Mouse (Mus musculus): ENCODE results near the gene Jmy. TPM values are rescaled to one million over a fixed set of nuclear protein-coding genes. Genes with fewer than 3 reads are reported as not detected.

Jmy gene
- total and polyA plus RNA-seq, 2 experiments = 3.3 to 7.1 TPM

DNA sequence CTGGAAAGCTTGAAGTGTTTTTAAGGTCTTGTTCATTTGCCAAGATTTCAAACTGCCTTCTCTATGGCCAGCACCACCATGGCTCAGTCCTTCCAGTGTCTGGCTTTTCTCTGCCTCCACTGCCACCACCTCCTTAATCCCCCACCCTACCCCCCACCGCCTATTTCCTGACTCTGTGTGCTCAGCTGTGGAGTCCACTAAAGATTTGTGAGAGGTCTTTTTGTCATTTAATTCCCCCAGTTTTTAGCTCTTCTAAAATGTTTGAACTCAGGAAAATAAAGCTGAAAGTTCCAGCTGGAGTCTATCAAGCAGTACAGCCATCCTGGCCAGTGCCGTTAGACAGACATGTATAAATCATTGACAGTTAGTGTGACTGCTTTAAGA, 110.4 kb downstream of the Jmy start:
- H3K9ac ChIP-seq (ENCODE audit: low read depth, low read length) = no peak overlapping the region
- H3K4me1 ChIP-seq (ENCODE audit: control insufficient read depth, insufficient read depth, low read length) = no peaks in the 10 kb centered on the region
- H3K27me3 ChIP-seq (ENCODE audit: control insufficient read depth, insufficient read depth, low read length) = no peaks in the 10 kb centered on the region
- TF ChIP-seq POLR2A (IDR thresholded peaks at IDR 0.05; ENCODE audit: extremely low read depth, insufficient read depth, low read length) (no peak), CTCF (IDR thresholded peaks at IDR 0.05; ENCODE audit: low read depth, low read length) (no peak)
- whole genome bisulfite sequencing = 92% methylated on average over 2 of the region's 2 CpGs
- no peak overlapping the region for H3K4me3 ChIP-seq (ENCODE audit: insufficient read depth, low read depth, low read length)
- no peak overlapping the region for H3K27ac ChIP-seq (replicated peaks; ENCODE audit: insufficient read depth, low read depth, low read length)
- H3K36me3 ChIP-seq (ENCODE audit: control insufficient read depth, insufficient read depth, low read length) = peaks cover 4% of the 10 kb centered on the region; the same call in 1 of the 2 replicates
- no peak for DNase-seq (ENCODE audit: extremely low read depth, low read depth, low spot score)
- no peaks in the 10 kb centered on the region for H3K79me2 ChIP-seq (ENCODE audit: control insufficient read depth, insufficient read depth, low read length)

DNA sequence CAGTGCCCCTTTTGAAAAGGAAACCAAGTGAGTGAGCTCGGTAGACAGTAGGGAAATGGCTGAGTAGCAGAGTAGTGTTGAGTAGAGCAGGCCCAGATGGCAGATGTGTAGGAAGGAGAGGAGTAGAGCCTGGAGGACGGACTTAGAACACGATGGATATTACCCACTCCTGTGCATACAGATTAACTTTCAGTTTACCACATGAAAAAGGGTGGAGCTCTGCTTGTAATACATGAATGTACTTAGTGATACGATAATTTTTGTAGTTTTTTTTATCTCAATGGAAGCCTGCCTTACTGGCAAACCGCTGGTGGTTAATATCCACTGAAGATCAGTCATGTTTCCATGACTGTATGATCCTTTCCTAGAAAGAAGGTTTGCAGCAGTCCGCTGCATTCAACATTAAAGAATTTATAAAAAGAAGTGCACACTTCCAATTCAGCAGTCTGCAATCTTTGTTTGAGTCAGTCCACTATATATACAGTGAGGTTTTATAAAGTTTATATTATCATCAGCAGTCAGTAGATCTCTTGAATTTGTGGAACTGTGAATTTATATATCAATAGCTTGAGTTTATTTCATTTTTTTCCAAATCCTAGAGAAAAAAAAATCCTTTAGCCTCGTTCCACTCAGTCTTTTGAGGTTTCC, 110.9 kb downstream of the Jmy start:
- WGBS = 87% methylated on average over 7 of the region's 7 CpGs
- peaks cover 4% of the 10 kb centered on the region; the same call in 1 of the 2 replicates for H3K36me3 ChIP-seq (ENCODE audit: control insufficient read depth, insufficient read depth, low read length)
- no peak for DNase-seq (ENCODE audit: extremely low read depth, low read depth, low spot score)
- no peak overlapping the region for H3K9ac ChIP-seq (ENCODE audit: low read depth, low read length)
- no peaks in the 10 kb centered on the region for H3K4me1 ChIP-seq (ENCODE audit: control insufficient read depth, insufficient read depth, low read length)
- H3K79me2 ChIP-seq (ENCODE audit: control insufficient read depth, insufficient read depth, low read length) = no peaks in the 10 kb centered on the region
- H3K4me3 ChIP-seq (ENCODE audit: insufficient read depth, low read depth, low read length) = no peak overlapping the region
- H3K27me3 ChIP-seq (ENCODE audit: control insufficient read depth, insufficient read depth, low read length) = no peaks in the 10 kb centered on the region
- no peak for TF ChIP-seq CTCF (IDR thresholded peaks at IDR 0.05; ENCODE audit: low read depth, low read length)
- TF ChIP-seq POLR2A (IDR thresholded peaks at IDR 0.05; ENCODE audit: extremely low read depth, insufficient read depth, low read length) = no peak
- no peak overlapping the region for H3K27ac ChIP-seq (replicated peaks; ENCODE audit: insufficient read depth, low read depth, low read length)

DNA sequence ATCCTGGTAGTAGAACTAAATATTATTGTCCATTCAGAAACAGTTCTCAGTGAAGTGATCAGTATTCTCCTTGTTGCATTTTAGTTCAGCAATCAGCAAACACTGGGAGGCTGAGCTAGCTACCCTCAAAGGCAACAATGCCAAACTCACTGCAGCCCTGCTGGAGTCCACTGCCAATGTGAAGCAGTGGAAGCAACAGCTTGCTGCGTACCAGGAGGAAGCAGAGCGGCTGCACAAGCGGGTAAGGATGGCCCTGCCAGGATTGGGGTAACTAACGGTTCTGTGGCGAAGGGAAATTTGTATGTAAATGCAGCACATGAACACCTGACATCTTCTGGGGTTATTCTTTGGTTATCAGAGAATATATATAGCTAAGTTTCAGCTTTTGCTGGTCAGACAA, 112.2 kb downstream of the Jmy start:
- H3K27me3 ChIP-seq (ENCODE audit: control insufficient read depth, insufficient read depth, low read length) = no peaks in the 10 kb centered on the region
- 96% methylated on average over 5 of the region's 5 CpGs for WGBS
- H3K36me3 ChIP-seq (ENCODE audit: control insufficient read depth, insufficient read depth, low read length) = peaks cover 2% of the 10 kb centered on the region; the same call in 1 of the 2 replicates
- no peak overlapping the region for H3K27ac ChIP-seq (replicated peaks; ENCODE audit: insufficient read depth, low read depth, low read length)
- no peaks in the 10 kb centered on the region for H3K4me1 ChIP-seq (ENCODE audit: control insufficient read depth, insufficient read depth, low read length)
- DNase-seq (ENCODE audit: extremely low read depth, low read depth, low spot score) = no peak
- TF ChIP-seq CTCF (IDR thresholded peaks at IDR 0.05; ENCODE audit: low read depth, low read length) = no peak
- TF ChIP-seq POLR2A (IDR thresholded peaks at IDR 0.05; ENCODE audit: extremely low read depth, insufficient read depth, low read length) = no peak
- H3K4me3 ChIP-seq (ENCODE audit: insufficient read depth, low read depth, low read length) = no peak overlapping the region
- no peak overlapping the region for H3K9ac ChIP-seq (ENCODE audit: low read depth, low read length)
- no peaks in the 10 kb centered on the region for H3K79me2 ChIP-seq (ENCODE audit: control insufficient read depth, insufficient read depth, low read length)

DNA sequence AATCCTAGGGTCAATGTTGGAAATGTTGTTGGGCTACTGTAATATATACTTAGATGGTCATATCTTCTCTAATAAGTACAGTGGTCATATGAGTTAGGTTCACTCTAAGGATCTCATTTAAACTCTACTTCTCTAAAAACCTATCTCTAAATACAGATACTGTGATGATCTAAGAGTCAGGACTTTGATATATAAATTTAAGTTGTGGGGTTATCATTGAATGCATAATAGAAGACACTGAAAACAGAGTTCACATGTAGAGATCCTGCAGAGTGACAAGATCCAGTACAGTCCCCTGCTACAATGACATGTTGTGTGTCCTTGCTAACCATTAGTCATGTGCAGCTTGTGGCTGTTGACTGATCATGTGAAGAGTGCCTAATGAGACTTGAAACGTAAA, 114.5 kb downstream of the Jmy start:
- H3K36me3 ChIP-seq (ENCODE audit: control insufficient read depth, insufficient read depth, low read length) = no peaks in the 10 kb centered on the region; the same call in 1 of the 2 replicates
- no peak overlapping the region for H3K9ac ChIP-seq (ENCODE audit: low read depth, low read length)
- no peaks in the 10 kb centered on the region for H3K79me2 ChIP-seq (ENCODE audit: control insufficient read depth, insufficient read depth, low read length)
- no peaks in the 10 kb centered on the region for H3K27me3 ChIP-seq (ENCODE audit: control insufficient read depth, insufficient read depth, low read length)
- H3K4me3 ChIP-seq (ENCODE audit: insufficient read depth, low read depth, low read length) = no peak overlapping the region
- H3K27ac ChIP-seq (replicated peaks; ENCODE audit: insufficient read depth, low read depth, low read length) = no peak overlapping the region
- WGBS = 76% methylated on average over 1 of the region's 1 CpGs
- H3K4me1 ChIP-seq (ENCODE audit: control insufficient read depth, insufficient read depth, low read length) = no peaks in the 10 kb centered on the region
- no peak for DNase-seq (ENCODE audit: extremely low read depth, low read depth, low spot score)
- TF ChIP-seq POLR2A (IDR thresholded peaks at IDR 0.05; ENCODE audit: extremely low read depth, insufficient read depth, low read length) (no peak), CTCF (IDR thresholded peaks at IDR 0.05; ENCODE audit: low read depth, low read length) (no peak)

DNA sequence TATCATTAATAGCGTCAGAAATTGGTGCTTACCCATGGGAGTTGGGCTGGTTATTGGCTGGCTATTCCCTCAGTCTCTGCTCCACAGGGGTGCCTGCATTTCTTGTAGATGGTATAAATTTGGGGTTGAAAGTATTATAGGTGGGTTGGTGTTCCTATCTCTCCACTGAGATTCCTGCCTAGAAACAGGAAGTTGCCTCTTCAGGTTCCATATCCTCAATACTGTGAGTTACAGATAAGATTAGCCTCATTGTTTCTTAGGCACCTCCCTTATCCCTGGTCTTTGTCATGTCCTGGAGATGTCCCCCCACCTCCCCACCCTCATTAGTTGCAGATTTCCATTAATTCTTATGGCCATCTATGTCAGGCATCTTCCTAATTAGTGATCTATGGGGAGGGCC, 115.1 kb downstream of the Jmy start:
- 90% methylated on average over 1 of the region's 1 CpGs for WGBS
- DNase-seq (ENCODE audit: extremely low read depth, low read depth, low spot score) = no peak

DNA sequence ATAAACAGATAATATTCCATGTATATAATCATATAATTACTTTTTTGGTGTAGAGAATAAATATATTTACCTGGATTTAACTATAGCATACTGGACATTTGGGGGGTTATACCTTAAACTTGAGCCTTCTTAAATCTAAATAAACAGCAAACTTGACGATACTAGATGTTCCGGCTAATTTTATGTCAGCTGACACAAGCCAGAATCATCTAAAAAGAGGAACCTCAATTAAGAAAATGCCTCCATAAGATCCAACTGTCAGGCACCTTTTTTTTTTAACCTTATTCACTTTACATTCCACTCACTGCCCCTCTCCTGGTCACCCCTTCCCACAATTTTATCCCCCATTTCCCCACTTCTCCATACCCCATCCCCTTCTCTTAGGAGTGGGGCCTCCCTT, 116.0 kb downstream of the Jmy start:
- H3K79me2 ChIP-seq (ENCODE audit: control insufficient read depth, insufficient read depth, low read length) = no peaks in the 10 kb centered on the region
- no peak for DNase-seq (ENCODE audit: extremely low read depth, low read depth, low spot score)
- H3K4me3 ChIP-seq (ENCODE audit: insufficient read depth, low read depth, low read length) = no peak overlapping the region
- no peak for TF ChIP-seq POLR2A (IDR thresholded peaks at IDR 0.05; ENCODE audit: extremely low read depth, insufficient read depth, low read length)
- TF ChIP-seq CTCF (IDR thresholded peaks at IDR 0.05; ENCODE audit: low read depth, low read length) = no peak
- H3K27ac ChIP-seq (replicated peaks; ENCODE audit: insufficient read depth, low read depth, low read length) = no peak overlapping the region
- WGBS = 89% methylated on average over 2 of the region's 2 CpGs
- no peaks in the 10 kb centered on the region for H3K4me1 ChIP-seq (ENCODE audit: control insufficient read depth, insufficient read depth, low read length)
- no peaks in the 10 kb centered on the region for H3K27me3 ChIP-seq (ENCODE audit: control insufficient read depth, insufficient read depth, low read length)
- no peaks in the 10 kb centered on the region for H3K36me3 ChIP-seq (ENCODE audit: control insufficient read depth, insufficient read depth, low read length)
- H3K9ac ChIP-seq (ENCODE audit: low read depth, low read length) = no peak overlapping the region

More for the DNA sequence above, 115.1 kb downstream of the Jmy start:
- Histone ChIP-seq H3K4me1 (ENCODE audit: control insufficient read depth, insufficient read depth, low read length) (no peaks in the 10 kb centered on the region), H3K4me3 (ENCODE audit: insufficient read depth, low read depth, low read length) (no peak overlapping the region), H3K27me3 (ENCODE audit: control insufficient read depth, insufficient read depth, low read length) (no peaks in the 10 kb centered on the region), H3K36me3 (ENCODE audit: control insufficient read depth, insufficient read depth, low read length) (no peaks in the 10 kb centered on the region; the same call in 1 of the 2 replicates), H3K9ac (ENCODE audit: low read depth, low read length) (no peak overlapping the region), H3K27ac (replicated peaks; ENCODE audit: insufficient read depth, low read depth, low read length) (no peak overlapping the region), H3K79me2 (ENCODE audit: control insufficient read depth, insufficient read depth, low read length) (no peaks in the 10 kb centered on the region)
- TF ChIP-seq POLR2A (IDR thresholded peaks at IDR 0.05; ENCODE audit: extremely low read depth, insufficient read depth, low read length) = no peak
- no peak for TF ChIP-seq CTCF (IDR thresholded peaks at IDR 0.05; ENCODE audit: low read depth, low read length)
